Mouse (Mus musculus): ENCODE results near the gene Mettl24.

GRCm38 (mm10) chr10:40805221-40805620 is 122.1 kb downstream of the Mettl24 start:
- TF ChIP-seq CTCF (IDR thresholded peaks at IDR 0.05; ENCODE audit: low read depth) (no peak), EP300 (IDR thresholded peaks at IDR 0.05; ENCODE audit: low read depth) (no peak)

Data from heart, postnatal 0 days (tissue).